Comparison of ENCODE assay signal across 12 mouse cellular contexts in genomic region chr11:46083835-46084444, GRCm38 (mm10). TPM values are rescaled to one million over a fixed set of nuclear protein-coding genes. Genes with fewer than 3 reads are reported as not detected.
DNase-seq lines count a peak whose midpoint lies in the region; ATAC-seq and TF ChIP-seq lines count a peak whose summit lies in the region.
"Had no signal": no experiment of that assay in that cellular context is flagged by ENCODE, and none has a peak within 500 bp of the region (broad histone marks: within the 10 kb centered on the region; RNA-seq: fewer than 3 reads in every experiment).

No protein-coding gene starts in this region.

- H3ac ChIP-seq in myocyte (ENCODE audit: control insufficient read depth, insufficient read length): no peak overlapping the region

- no peak overlapping the region for H3K4me3 ChIP-seq in heart, embryonic 10.5 days
- no peak overlapping the region for H3K4me3 ChIP-seq in kidney, postnatal 0 days (replicated peaks; ENCODE audit: low read depth, low read length)
- H3K4me3 ChIP-seq in myocyte: no peak overlapping the region
- no peak overlapping the region for H3K4me3 ChIP-seq in midbrain, embryonic 10.5 days

- H3K9ac ChIP-seq in kidney, postnatal 0 days (ENCODE audit: low read depth, low read length): no peak overlapping the region
- H3K9ac ChIP-seq: forebrain, postnatal 0 days had no signal

- H3K27me3 ChIP-seq in heart, embryonic 10.5 days (ENCODE audit: insufficient read depth, poor library complexity, severe bottlenecking): no peaks in the 10 kb centered on the region
- H3K27me3 ChIP-seq in kidney, postnatal 0 days (ENCODE audit: insufficient read depth, low read length): no peaks in the 10 kb centered on the region
- H3K27me3 ChIP-seq in myocyte (ENCODE audit: control insufficient read depth, insufficient read depth, insufficient read length): no peaks in the 10 kb centered on the region
- H3K27me3 ChIP-seq in midbrain, embryonic 10.5 days (ENCODE audit: low read depth, poor library complexity, severe bottlenecking): no peaks in the 10 kb centered on the region

- no peak for TF ChIP-seq CTCF in kidney, postnatal 0 days (IDR thresholded peaks at IDR 0.05; ENCODE audit: low read depth)

- peak overlapping the region; percentile 78; the same call in 1 of the 2 replicates for H3K27ac ChIP-seq in heart, embryonic 10.5 days
- 0 out of 2 replicates have a peak overlapping the region, but pooled peaks have one; percentile 42 for H3K27ac ChIP-seq in kidney, postnatal 0 days
- H3K27ac ChIP-seq in midbrain, embryonic 10.5 days (replicated peaks): no peak overlapping the region

- H3K36me3 ChIP-seq in heart, embryonic 10.5 days: peaks cover 34% of the 10 kb centered on the region
- H3K36me3 ChIP-seq in kidney, postnatal 0 days (ENCODE audit: insufficient read depth, low read length): no peaks in the 10 kb centered on the region
- peaks cover 24% of the 10 kb centered on the region for H3K36me3 ChIP-seq in myocyte (ENCODE audit: control insufficient read depth, insufficient read depth)
- H3K36me3 ChIP-seq in midbrain, embryonic 10.5 days: no peaks in the 10 kb centered on the region

- intact Hi-C loops in heart, postnatal 25 days (cut with DNase I): no loop called here

- no peak for DNase-seq in heart, embryonic 10.5 days (ENCODE audit: low spot score)
- DNase-seq in heart, postnatal 25 days (ENCODE audit: low spot score): no peak
- DNase-seq in kidney, postnatal 0 days (ENCODE audit: low spot score): no peak
- DNase-seq in kidney, adult 8-10 months: no peak
- DNase-seq in midbrain, embryonic 10.5 days (ENCODE audit: low spot score): no peak
- DNase-seq in adrenal gland, adult 8-10 months: no peak
- DNase-seq: forebrain, postnatal 0 days; kidney, adult 18-20 months; right cerebral cortex, postnatal 4 days; thymus, adult 18-20 months had no signal

- no peak for ATAC-seq in kidney, postnatal 0 days (replicated peaks; ENCODE audit: low FRiP score, low read depth)
- ATAC-seq in CD4-positive, CD25-positive, alpha-beta regulatory T cell, adult 4 months: peak; percentile 10
- ATAC-seq: forebrain, postnatal 0 days had no signal

- WGBS in heart, embryonic 10.5 days: 41% methylated on average over 11 of the region's 11 CpGs
- 84% methylated on average over 11 of the region's 11 CpGs for WGBS in kidney, postnatal 0 days
- 87% methylated on average over 11 of the region's 11 CpGs for WGBS in midbrain, embryonic 10.5 days

- no peaks in the 10 kb centered on the region for H3K9me3 ChIP-seq in heart, embryonic 10.5 days
- no peaks in the 10 kb centered on the region for H3K9me3 ChIP-seq in kidney, postnatal 0 days (replicated peaks; ENCODE audit: low read length)
- H3K9me3 ChIP-seq in midbrain, embryonic 10.5 days (replicated peaks): no peaks in the 10 kb centered on the region

- peaks cover 65% of the 10 kb centered on the region for H3K79me2 ChIP-seq in myocyte (ENCODE audit: control insufficient read depth, insufficient read depth)

- peaks cover 60% of the 10 kb centered on the region for H3K4me1 ChIP-seq in heart, embryonic 10.5 days
- H3K4me1 ChIP-seq in kidney, postnatal 0 days (replicated peaks; ENCODE audit: insufficient read depth, low read length): 0 out of 2 replicates have a peak, but pooled peaks cover 12% of the 10 kb centered on the region
- H3K4me1 ChIP-seq in midbrain, embryonic 10.5 days: peaks cover 6% of the 10 kb centered on the region; the same call in 1 of the 2 replicates

- no peak overlapping the region for H3K4me2 ChIP-seq in kidney, postnatal 0 days (ENCODE audit: low read length)
- H3K4me2 ChIP-seq in myocyte (ENCODE audit: low read depth): peak overlapping the region; percentile 35

- TF ChIP-seq POLR2A in myocyte (IDR thresholded peaks at IDR 0.05; ENCODE audit: insufficient read length, low read depth): no peak

TF ChIP-seq in myocyte, 11 proteins besides CTCF, POLR2A, EP300 and RAD21:
- no peak for TF ChIP-seq TCF12 (IDR thresholded peaks at IDR 0.05; ENCODE audit: insufficient read depth, poor library complexity, severe bottlenecking)
- no peak for TF ChIP-seq SRF (IDR thresholded peaks at IDR 0.05; ENCODE audit: control insufficient read depth, insufficient read length, low read depth)
- TF ChIP-seq USF1 (IDR thresholded peaks at IDR 0.05; ENCODE audit: low read depth): no peak
- no peak for TF ChIP-seq REST (IDR thresholded peaks at IDR 0.05; ENCODE audit: insufficient read depth, insufficient read length)
- no peak for TF ChIP-seq E2F4 (IDR thresholded peaks at IDR 0.05; ENCODE audit: insufficient read depth)
- TF ChIP-seq MAX (IDR thresholded peaks at IDR 0.05; ENCODE audit: low read depth): no peak
- no peak for TF ChIP-seq MYOG (IDR thresholded peaks at IDR 0.05; ENCODE audit: control insufficient read depth in 1 of 3, insufficient read depth in 1 of 3, insufficient read length in 2 of 3, low read depth in 2 of 3)
- no peak for TF ChIP-seq POLR2AphosphoS2 (IDR thresholded peaks at IDR 0.05; ENCODE audit: insufficient read length, low read depth)
- no peak for TF ChIP-seq MYOD1 (IDR thresholded peaks at IDR 0.05; ENCODE audit: control insufficient read depth in 1 of 3, insufficient read length in 2 of 3, low read depth in 2 of 3)
- TF ChIP-seq CEBPB (IDR thresholded peaks at IDR 0.05; ENCODE audit: insufficient read depth, poor library complexity, severe bottlenecking): no peak
- no peak for TF ChIP-seq TCF3 (IDR thresholded peaks at IDR 0.05; ENCODE audit: insufficient read length, low read depth)

RNA-seq across cellular contexts. Expression of gene Adam19, which starts 28.1 kb away (rescaled TPM):
- polyA plus RNA-seq in heart, embryonic 10.5 days (2016; fragmentation: Nextera tagmentation; extraction: Ambion mirVana): 24.2 and 32.9 TPM in 2 replicates
- 10 to 100 TPM; 36.2 to 78.2 TPM for total RNA-seq in heart, postnatal 25 days (2021)
- 6.5 and 8.1 TPM in 2 replicates for polyA plus RNA-seq in kidney, postnatal 0 days (2015; fragmentation: Nextera tagmentation; extraction: Ambion mirVana)
- polyA plus RNA-seq in CD4-positive, CD25-positive, alpha-beta regulatory T cell, adult 4 months (2017; shearing (Covaris generic)): 10 to 100 TPM; 60.6 to 85.0 TPM
- 43.2 TPM for polyA plus RNA-seq in myocyte (2012; fragmentation: generic; extraction: Trizol)
- 9.3 and 11.1 TPM in 2 replicates for polyA plus RNA-seq in midbrain, embryonic 10.5 days (2016; fragmentation: Nextera tagmentation; extraction: Ambion mirVana)
- total RNA-seq in adrenal gland, adult 8-10 months (2022): 1 to 10 TPM; 1.7 to 5.9 (median 3.8) TPM

RNA-seq across cellular contexts. Expression of gene Gm12166, which starts 31.8 kb away (rescaled TPM):
- 4.3 and 4.5 TPM in 2 replicates for polyA plus RNA-seq in heart, embryonic 10.5 days (2016; fragmentation: Nextera tagmentation; extraction: Ambion mirVana)
- 1 to 10 TPM; 1.6 to 1.9 TPM for total RNA-seq in heart, postnatal 25 days (2021)
- polyA plus RNA-seq in kidney, postnatal 0 days (2015; fragmentation: Nextera tagmentation; extraction: Ambion mirVana): 6.0 and 6.2 TPM in 2 replicates
- 10 to 100 TPM; 14.3 to 43.4 TPM for polyA plus RNA-seq in CD4-positive, CD25-positive, alpha-beta regulatory T cell, adult 4 months (2017; shearing (Covaris generic))
- 4.3 TPM for polyA plus RNA-seq in myocyte (2012; fragmentation: generic; extraction: Trizol)
- 2.4 and 3.4 TPM in 2 replicates for polyA plus RNA-seq in midbrain, embryonic 10.5 days (2016; fragmentation: Nextera tagmentation; extraction: Ambion mirVana)
- total RNA-seq in adrenal gland, adult 8-10 months (2022): 1 to 10 TPM; 3.3 to 5.9 (median 4.4) TPM
